Mouse (Mus musculus) midbrain, embryonic 15.5 days (tissue): ENCODE results near the gene Stra6. TPM values are rescaled to one million over a fixed set of nuclear protein-coding genes. Genes with fewer than 3 reads are reported as not detected.

ENCODE experiments used
- ATAC-seq: fragments of 200-750 bp; cut with Nextera tagmentation; replicated peaks from 2 replicates; pipeline ENCODE4 v1.8.0; 2017; ENCODE audit warnings: moderate TSS enrichment
- H3K27ac ChIP-seq: fragments of 300-500 bp; sonication (generic); 2 replicates; pipeline ENCODE4 v1.5.1; 2015; ENCODE audit warnings: mild to moderate bottlenecking, inconsistent platforms
- H3K27me3 ChIP-seq: fragments of 300-500 bp; sonication (generic); replicated peaks from 2 replicates; pipeline ENCODE4 v1.6.1; 2015; ENCODE audit warnings: inconsistent platforms
- H3K36me3 ChIP-seq: fragments of 300-500 bp; sonication (generic); replicated peaks from 2 replicates; pipeline ENCODE4 v1.6.1; 2015; ENCODE audit warnings: inconsistent platforms
- H3K4me1 ChIP-seq: fragments of 300-500 bp; sonication (generic); 2 replicates; pipeline ENCODE4 v1.6.1; 2015; ENCODE audit warnings: inconsistent platforms
- H3K4me2 ChIP-seq: fragments of 300-500 bp; sonication (generic); 2 replicates; pipeline ENCODE4 v1.6.1; 2015; ENCODE audit warnings: inconsistent platforms, mild to moderate bottlenecking, moderate library complexity
- H3K4me3 ChIP-seq: fragments of 300-500 bp; sonication (generic); 2 replicates; pipeline ENCODE4 v1.5.1; 2015; ENCODE audit warnings: mild to moderate bottlenecking, inconsistent platforms
- H3K9ac ChIP-seq: fragments of 300-500 bp; sonication (generic); 2 replicates; pipeline ENCODE4 v1.6.1; 2015; ENCODE audit warnings: mild to moderate bottlenecking, inconsistent platforms
- H3K9me3 ChIP-seq: fragments of 300-500 bp; sonication (generic); 2 replicates; pipeline ENCODE4 v1.6.1; 2016; ENCODE audit warnings: inconsistent platforms
- WGBS: fragments of 180-500 bp; shearing (Covaris S2); methylation state at CpG from one replicate; pipeline ENCODE4 v1.1.7; 2015; ENCODE audit warnings: mixed read lengths; 5-methylcytosine and 5-hydroxymethylcytosine counted together
- polyA plus RNA-seq: library from polyadenylated mRNA; unstranded; fragments of >200 nt; fragmentation: Nextera tagmentation; extraction: Ambion mirVana; gene quantifications from 2 replicates; pipeline ENCODE4 v1.2.1, GENCODE M21; 2015

Stra6 gene
- polyA plus RNA-seq, 1 experiment from 2014 or later: 15.7 TPM

DNA sequence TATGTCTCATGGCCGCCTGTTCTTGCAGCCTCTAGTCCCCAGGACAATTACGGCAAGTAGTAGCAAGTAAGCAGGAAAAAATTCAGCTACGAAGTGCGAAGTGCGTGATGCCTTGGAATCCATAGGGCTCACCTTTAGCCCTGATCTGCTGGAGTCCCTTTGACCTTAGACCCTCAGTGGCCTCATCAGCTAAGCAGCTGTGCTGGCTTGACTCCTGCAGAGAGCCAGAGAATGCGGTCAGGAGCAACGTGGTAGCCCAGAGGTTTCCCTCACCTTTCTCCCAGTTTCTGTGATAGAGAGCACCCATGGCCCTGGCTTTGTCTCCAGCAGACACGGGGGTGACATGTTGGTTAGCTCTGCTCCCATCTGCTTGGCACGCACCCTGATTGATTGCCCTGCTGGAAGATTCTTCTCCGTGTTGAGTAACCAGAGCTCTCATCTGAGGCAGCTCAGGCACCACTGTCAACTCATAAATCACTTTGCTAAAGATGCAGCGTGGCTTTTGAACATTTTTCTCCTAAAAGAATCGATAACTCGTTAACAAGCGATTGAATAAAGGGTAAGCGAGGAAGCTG is 42.1 kb downstream of the Stra6 start:
- WGBS: 71% methylated on average over 15 of the region's 15 CpGs

DNA sequence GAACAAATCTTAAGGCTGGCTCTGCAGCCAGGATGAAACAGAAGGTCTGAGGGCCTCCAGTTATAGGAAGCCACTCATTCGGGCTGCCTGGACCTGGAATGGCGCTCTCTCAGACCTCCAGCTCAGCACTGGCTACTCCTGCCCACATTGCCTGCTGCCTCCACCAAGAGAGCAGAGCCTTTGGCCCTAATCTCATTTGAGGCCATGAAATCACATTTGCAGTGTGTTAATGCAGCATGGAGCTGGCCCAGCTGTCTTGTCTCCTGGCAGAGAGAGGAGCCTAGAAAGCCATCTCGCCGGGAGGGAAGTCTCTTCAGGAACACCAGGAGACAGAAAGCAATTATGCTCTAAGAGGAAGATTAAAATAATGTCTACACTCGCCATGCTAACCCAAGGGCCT is 43.9 kb downstream of the Stra6 start:
- Histone ChIP-seq H3K4me2 (no peak overlapping the region), H3K36me3 (no peaks in the 10 kb centered on the region), H3K27me3 (no peaks in the 10 kb centered on the region), H3K4me1 (peaks cover 27% of the 10 kb centered on the region), H3K4me3 (no peak overlapping the region), H3K9me3 (no peaks in the 10 kb centered on the region), H3K27ac (peak overlapping the region; percentile 61), H3K9ac (no peak overlapping the region)
- ATAC-seq: no peak
- WGBS: 27% methylated on average over 5 of the region's 5 CpGs

More for the DNA sequence above, 42.1 kb downstream of the Stra6 start:
- Histone ChIP-seq H3K4me2 (no peak overlapping the region), H3K9me3 (no peaks in the 10 kb centered on the region), H3K27me3 (no peaks in the 10 kb centered on the region), H3K36me3 (no peaks in the 10 kb centered on the region), H3K27ac (no peak overlapping the region), H3K9ac (no peak overlapping the region), H3K4me3 (no peak overlapping the region), H3K4me1 (peaks cover 18% of the 10 kb centered on the region)
- ATAC-seq: no peak

DNA sequence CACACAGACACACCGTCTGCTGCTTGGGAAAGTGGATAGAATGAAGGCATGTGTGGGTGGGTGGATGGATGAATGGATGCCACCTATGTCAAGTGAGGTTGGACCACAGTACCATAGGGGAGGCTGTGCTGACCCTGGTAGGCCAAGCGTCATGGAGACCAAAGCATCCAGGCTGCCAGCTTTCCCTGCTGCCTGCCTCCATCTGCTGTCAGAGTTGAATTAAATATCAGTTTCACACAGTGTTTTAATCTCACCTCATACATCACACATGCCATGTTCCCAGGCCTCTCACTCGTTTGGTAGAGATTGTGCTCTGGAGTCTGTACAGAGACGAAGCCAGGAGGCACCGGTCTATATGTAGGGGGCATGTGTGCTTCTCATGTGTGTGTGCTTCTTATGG is 47.2 kb downstream of the Stra6 start:
- no peak overlapping the region for H3K4me2 ChIP-seq
- no peaks in the 10 kb centered on the region for H3K27me3 ChIP-seq
- peak overlapping the region; percentile 90; the same call in 1 of the 2 replicates for H3K27ac ChIP-seq
- H3K36me3 ChIP-seq: no peaks in the 10 kb centered on the region
- no peaks in the 10 kb centered on the region for H3K9me3 ChIP-seq
- ATAC-seq: no peak
- no peak overlapping the region for H3K9ac ChIP-seq
- H3K4me1 ChIP-seq: peaks cover 59% of the 10 kb centered on the region
- H3K4me3 ChIP-seq: no peak overlapping the region
- 56% methylated on average over 5 of the region's 5 CpGs for WGBS

DNA sequence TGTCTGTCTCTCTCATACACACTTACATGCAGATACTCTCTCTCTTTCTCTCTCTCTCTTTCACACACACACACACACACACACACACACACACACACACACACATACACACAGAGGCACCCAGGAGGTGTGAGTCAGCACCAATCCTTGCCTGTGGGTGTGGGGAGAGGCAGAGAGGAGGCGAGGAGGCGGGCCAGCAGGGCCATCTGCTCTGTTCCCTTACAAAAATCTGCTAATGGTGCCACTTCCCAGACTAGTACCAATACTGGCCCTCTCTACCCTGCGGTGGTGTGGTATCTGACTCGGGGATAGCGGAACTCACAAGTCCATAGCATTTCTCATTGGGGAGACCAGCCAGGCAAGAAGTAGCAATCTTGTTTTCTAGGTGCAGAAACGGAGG is 47.8 kb downstream of the Stra6 start:
- WGBS: 31% methylated on average over 6 of the region's 6 CpGs
- H3K4me2 ChIP-seq: no peak overlapping the region
- H3K4me1 ChIP-seq: peaks cover 66% of the 10 kb centered on the region
- H3K9ac ChIP-seq: no peak overlapping the region
- peak overlapping the region; percentile 90 for H3K27ac ChIP-seq
- no peak for ATAC-seq
- H3K9me3 ChIP-seq: no peaks in the 10 kb centered on the region
- no peak overlapping the region for H3K4me3 ChIP-seq
- H3K27me3 ChIP-seq: no peaks in the 10 kb centered on the region
- H3K36me3 ChIP-seq: no peaks in the 10 kb centered on the region

- peaks cover 66% of the 10 kb centered on the region for H3K4me1 ChIP-seq
- peak; percentile 74 for ATAC-seq
- H3K27ac ChIP-seq: peak overlapping the region; percentile 90
- no peak overlapping the region for H3K9ac ChIP-seq
- H3K36me3 ChIP-seq: no peaks in the 10 kb centered on the region
- 3% methylated on average over 6 of the region's 6 CpGs for WGBS
- H3K27me3 ChIP-seq: no peaks in the 10 kb centered on the region; the same call in 1 of the 2 replicates
- no peaks in the 10 kb centered on the region for H3K9me3 ChIP-seq
- H3K4me3 ChIP-seq: no peak overlapping the region
- no peak overlapping the region for H3K4me2 ChIP-seq
Measured at GRCm38 (mm10) chr9:58112321-58112751, 48.7 kb downstream of the Stra6 start.

DNA sequence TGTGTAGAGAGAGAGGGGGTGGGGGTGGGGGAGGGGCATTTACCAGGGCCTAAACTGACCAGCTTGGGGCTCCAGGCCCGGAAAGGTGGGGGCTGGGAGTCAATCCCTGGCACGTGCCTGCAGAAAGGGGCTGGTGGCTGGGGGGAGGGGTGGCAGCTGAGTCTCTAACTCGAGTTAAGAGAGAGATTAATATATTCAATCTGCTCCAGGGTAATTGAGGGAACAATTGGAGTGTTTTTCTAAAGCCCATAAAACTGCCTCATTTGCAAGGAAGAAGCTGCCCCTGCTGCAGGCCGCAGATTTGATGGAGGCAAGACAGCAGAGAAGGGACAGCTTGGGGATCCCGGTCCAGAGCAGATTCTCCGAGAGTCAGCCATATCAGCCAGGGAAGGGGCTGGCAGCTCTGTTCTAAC is 49.3 kb downstream of the Stra6 start:
- Histone ChIP-seq H3K4me3 (0 out of 2 replicates have a peak overlapping the region, but pooled peaks have one; percentile 17), H3K9ac (no peak overlapping the region)

DNA sequence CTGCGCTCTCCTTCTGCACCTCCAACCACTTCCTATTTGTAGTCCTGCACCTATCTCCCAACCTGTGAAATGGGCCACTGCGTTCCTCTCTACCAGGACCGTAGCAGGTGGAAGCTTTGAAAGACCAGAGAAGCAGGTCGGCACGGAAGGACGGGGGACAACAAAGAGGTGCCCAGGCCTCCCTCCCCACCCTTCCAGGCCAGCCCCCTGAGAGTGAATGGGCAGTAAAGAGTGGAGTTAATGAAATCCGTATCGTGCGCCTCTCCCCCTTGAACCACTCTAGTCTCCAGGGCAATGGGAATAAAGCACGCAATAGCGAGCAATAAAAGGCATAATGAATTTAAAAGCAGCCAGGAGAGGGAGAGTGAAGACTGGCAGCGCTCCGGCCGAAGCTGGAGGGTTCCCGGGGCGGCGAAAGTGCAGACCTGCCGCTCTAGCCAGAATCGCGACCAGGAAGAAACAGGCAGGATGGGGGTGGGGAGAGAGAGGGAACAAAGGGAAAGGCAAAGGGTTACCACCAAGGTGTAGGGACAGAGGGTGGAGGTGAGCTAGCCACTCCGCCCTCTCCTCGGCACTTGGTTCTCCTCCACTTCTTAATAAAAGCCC is 49.8 kb downstream of the Stra6 start:
- H3K27me3 ChIP-seq: no peaks in the 10 kb centered on the region; the same call in 1 of the 2 replicates
- H3K4me1 ChIP-seq: peaks cover 60% of the 10 kb centered on the region
- peak overlapping the region; percentile 45 for H3K4me2 ChIP-seq
- peak; percentile 18 for ATAC-seq
- peak overlapping the region; percentile 22; the same call in 1 of the 2 replicates for H3K9ac ChIP-seq
- H3K4me3 ChIP-seq: peak overlapping the region; percentile 17
- H3K36me3 ChIP-seq: no peaks in the 10 kb centered on the region
- H3K27ac ChIP-seq: peak overlapping the region; percentile 90
- WGBS: 1% methylated on average over 22 of the region's 22 CpGs
- no peaks in the 10 kb centered on the region for H3K9me3 ChIP-seq

More for the DNA sequence above, 49.3 kb downstream of the Stra6 start:
- H3K4me2 ChIP-seq: peak overlapping the region; percentile 45
- no peaks in the 10 kb centered on the region for H3K9me3 ChIP-seq
- H3K4me1 ChIP-seq: peaks cover 61% of the 10 kb centered on the region
- ATAC-seq: peak; percentile 67
- peak overlapping the region; percentile 90 for H3K27ac ChIP-seq
- no peaks in the 10 kb centered on the region; the same call in 1 of the 2 replicates for H3K27me3 ChIP-seq
- H3K36me3 ChIP-seq: no peaks in the 10 kb centered on the region
- WGBS: 2% methylated on average over 6 of the region's 6 CpGs

- Histone ChIP-seq H3K27me3 (no peaks in the 10 kb centered on the region; the same call in 1 of the 2 replicates), H3K9ac (no peak overlapping the region), H3K9me3 (no peaks in the 10 kb centered on the region), H3K4me1 (peaks cover 60% of the 10 kb centered on the region), H3K4me3 (no peak overlapping the region), H3K36me3 (no peaks in the 10 kb centered on the region), H3K27ac (peak overlapping the region; percentile 90), H3K4me2 (peak overlapping the region; percentile 45)
- ATAC-seq: no peak
- WGBS: 5% methylated on average over 9 of the region's 9 CpGs
Measured at GRCm38 (mm10) chr9:58114019-58114418, 50.4 kb downstream of the Stra6 start.

DNA sequence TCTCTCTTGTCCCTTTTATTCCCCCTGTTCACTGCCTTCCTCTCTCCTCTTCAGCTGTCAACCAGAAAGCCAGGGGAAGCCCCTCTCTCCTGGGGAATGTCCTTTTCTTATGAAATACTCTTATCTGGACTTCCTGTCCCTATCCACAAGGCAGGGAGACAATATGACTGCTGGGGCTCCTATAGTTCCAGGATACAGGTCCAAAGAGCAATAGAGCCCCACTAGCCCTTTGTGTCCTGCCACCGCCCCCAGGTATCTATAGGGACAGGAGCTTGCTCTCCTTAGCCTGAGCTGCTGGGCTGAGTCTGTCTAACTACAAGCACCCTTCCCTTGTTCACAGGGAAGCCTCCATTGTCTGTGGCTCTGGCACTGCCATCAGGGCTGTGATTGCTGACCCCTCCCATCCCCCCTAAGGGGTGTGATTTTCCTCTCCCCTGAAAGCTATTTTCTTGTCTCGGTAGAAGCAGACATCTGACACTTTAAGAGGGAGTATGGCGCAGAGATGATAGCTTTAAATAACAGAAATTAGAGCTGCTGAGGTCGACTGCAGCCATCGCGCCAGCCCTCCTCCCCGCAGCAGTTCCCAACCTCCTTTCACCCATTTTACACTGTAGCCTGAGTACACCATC is 51.8 kb downstream of the Stra6 start:
- no peak for ATAC-seq
- no peaks in the 10 kb centered on the region; the same call in 1 of the 2 replicates for H3K27me3 ChIP-seq
- H3K4me1 ChIP-seq: peaks cover 60% of the 10 kb centered on the region
- peak overlapping the region; percentile 90 for H3K27ac ChIP-seq
- no peak overlapping the region for H3K4me3 ChIP-seq
- H3K9ac ChIP-seq: no peak overlapping the region
- WGBS: 38% methylated on average over 7 of the region's 7 CpGs
- H3K9me3 ChIP-seq: no peaks in the 10 kb centered on the region
- no peak overlapping the region for H3K4me2 ChIP-seq
- H3K36me3 ChIP-seq: no peaks in the 10 kb centered on the region

GRCm38 (mm10) chr9:58116024-58116651 is 52.5 kb downstream of the Stra6 start:
- Histone ChIP-seq H3K4me2 (no peak overlapping the region), H3K27ac (peak overlapping the region; percentile 90), H3K4me1 (peaks cover 53% of the 10 kb centered on the region), H3K27me3 (no peaks in the 10 kb centered on the region; the same call in 1 of the 2 replicates), H3K9me3 (no peaks in the 10 kb centered on the region), H3K4me3 (no peak overlapping the region), H3K36me3 (no peaks in the 10 kb centered on the region), H3K9ac (no peak overlapping the region)
- 40% methylated on average over 7 of the region's 7 CpGs for WGBS
- no peak for ATAC-seq

GRCm38 (mm10) chr9:58118671-58119070 is 55.1 kb downstream of the Stra6 start, which contains the start of gene Ccdc33:
TSS of gene Ccdc33 (minus strand) at chr9:58118823.
- H3K4me2 ChIP-seq: no peak within 1 kb of the TSS
- H3K27ac ChIP-seq: no peak within 1 kb of the TSS
- H3K27me3 ChIP-seq: no peaks in the 10 kb centered on the region; the same call in 1 of the 2 replicates
- no peaks in the 10 kb centered on the region for H3K36me3 ChIP-seq
- ATAC-seq: no peak
- H3K9me3 ChIP-seq: no peaks in the 10 kb centered on the region
- no peak within 1 kb of the TSS for H3K4me3 ChIP-seq
- WGBS: 31% methylated on average over 2 of the region's 2 CpGs
- no peak within 1 kb of the TSS for H3K9ac ChIP-seq
- peaks cover 28% of the 10 kb centered on the region for H3K4me1 ChIP-seq

- Histone ChIP-seq H3K9ac (no peak overlapping the region), H3K9me3 (no peaks in the 10 kb centered on the region), H3K4me3 (no peak overlapping the region), H3K36me3 (no peaks in the 10 kb centered on the region), H3K4me2 (no peak overlapping the region), H3K27me3 (peaks cover 10% of the 10 kb centered on the region; the same call in 1 of the 2 replicates), H3K4me1 (peaks cover 14% of the 10 kb centered on the region), H3K27ac (no peak overlapping the region)
- ATAC-seq: no peak
- WGBS: 63% methylated on average over 3 of the region's 3 CpGs
Measured at GRCm38 (mm10) chr9:58125085-58125484, 61.5 kb downstream of the Stra6 start.
